Mouse (Mus musculus): Measurements from ENCODE around the gene Fam189a1.

- TF ChIP-seq GATA1 (IDR thresholded peaks at IDR 0.05; ENCODE audit: low read length) (no peak), TAL1 (IDR thresholded peaks at IDR 0.05; ENCODE audit: low read length) (no peak)
Measured at GRCm38 (mm10) chr7:65074194-65074593, 82.2 kb downstream of the Fam189a1 start.
